Mouse (Mus musculus) brain, embryonic 14.5 days (tissue): ENCODE results near the gene Zfp780b. TPM values are rescaled to one million over a fixed set of nuclear protein-coding genes. Genes with fewer than 3 reads are reported as not detected.
"Not testable (repeated sequence)": the region's sequence is repeated elsewhere in the genome, so short reads cannot be mapped to it uniquely, and the experiment has no call there.

ENCODE experiments used
- DNase-seq: peaks from one replicate; pipeline ENCODE4 v3.0.0-alpha.2; 2011; ENCODE audit warnings: low read depth
- CTCF ChIP-seq: fragments of 200-500 bp; IDR thresholded peaks from 2 replicates; pipeline ENCODE4 v1.5.1; 2012; ENCODE audit warnings: inconsistent platforms, mild to moderate bottlenecking, moderate library complexity, borderline replicate concordance; ENCODE audit not compliant: insufficient read depth, insufficient read length; ENCODE audit errors: extremely low read depth
- POLR2A ChIP-seq: fragments of 200-500 bp; IDR thresholded peaks from 2 replicates; pipeline ENCODE4 v1.6.1; 2012; ENCODE audit warnings: mild to moderate bottlenecking, inconsistent platforms, borderline replicate concordance; ENCODE audit not compliant: poor library complexity, insufficient read depth, insufficient read length, severe bottlenecking; ENCODE audit errors: extremely low read depth
- polyA plus RNA-seq: library from polyadenylated mRNA; depleted of rRNA; stranded (reverse); fragments of >200 nt; gene quantifications from 2 replicates; pipeline ENCODE4 v1.2.3, GENCODE M21; 2012; rRNA removed

Zfp780b gene
- 6.2 and 10.1 TPM in 2 replicates for polyA plus RNA-seq

GRCm38 (mm10) chr7:27978683-27979528 lies at the start of gene Zfp780b:
TSS of gene Zfp780b (minus strand) at chr7:27979171.
- TF ChIP-seq CTCF (no peak), POLR2A (peak; percentile 18; the same call in 1 of the 2 replicates)
- peak; percentile 88 for DNase-seq

- TF ChIP-seq POLR2A (no peak), CTCF (no peak)
Measured at GRCm38 (mm10) chr7:28014445-28014810, 35.5 kb upstream of the Zfp780b start.

GRCm38 (mm10) chr7:28013549-28014444 lies 34.8 kb upstream of the Zfp780b start, which contains the start of gene Zfp850:
TSS of gene Zfp850 (minus strand) at chr7:28014115.
- TF ChIP-seq CTCF, result no peak
- TF ChIP-seq POLR2A, result no peak
- peak; percentile 92 for DNase-seq

More at GRCm38 (mm10) chr7:28014445-28014810, 35.5 kb upstream of the Zfp780b start:
- DNase-seq, result no peak

- TF ChIP-seq POLR2A (no peak), CTCF (no peak)
- DNase-seq, result no peak
Measured at GRCm38 (mm10) chr7:28010271-28010670, 31.3 kb upstream of the Zfp780b start.

- DNase-seq, result no peak
- no peak for TF ChIP-seq CTCF
- no peak for TF ChIP-seq POLR2A
Measured at GRCm38 (mm10) chr7:27982197-27982596, 3.2 kb upstream of the Zfp780b start.

- not testable (repeated sequence) for DNase-seq
Measured at GRCm38 (mm10) chr7:27949451-27949850, 29.5 kb downstream of the Zfp780b start.

- peak; percentile 5 for DNase-seq
Measured at GRCm38 (mm10) chr7:27941869-27942268, 37.1 kb downstream of the Zfp780b start.

- DNase-seq, result not testable (repeated sequence)
Measured at GRCm38 (mm10) chr7:27933800-27934158, 45.2 kb downstream of the Zfp780b start.

- no peak for TF ChIP-seq CTCF
- no peak for TF ChIP-seq POLR2A
- DNase-seq, result no peak
Measured at GRCm38 (mm10) chr7:27933050-27933799, 45.7 kb downstream of the Zfp780b start.

- no peak for TF ChIP-seq CTCF
- TF ChIP-seq POLR2A, result peak; percentile 8; the same call in 1 of the 2 replicates
- DNase-seq, result peak; percentile 93
Measured at GRCm38 (mm10) chr7:27928818-27929695, 49.9 kb downstream of the Zfp780b start, which contains the start of gene Zfp974. TSS of gene Zfp974 (minus strand) at chr7:27929460.

GRCm38 (mm10) chr7:27927041-27927440 lies 51.9 kb downstream of the Zfp780b start:
- not testable (repeated sequence) for DNase-seq

GRCm38 (mm10) chr7:27910952-27911351 lies 68.0 kb downstream of the Zfp780b start:
- not testable (repeated sequence) for DNase-seq
